ENCODE assay signal across 8 mouse cellular contexts in the genomic region with DNA sequence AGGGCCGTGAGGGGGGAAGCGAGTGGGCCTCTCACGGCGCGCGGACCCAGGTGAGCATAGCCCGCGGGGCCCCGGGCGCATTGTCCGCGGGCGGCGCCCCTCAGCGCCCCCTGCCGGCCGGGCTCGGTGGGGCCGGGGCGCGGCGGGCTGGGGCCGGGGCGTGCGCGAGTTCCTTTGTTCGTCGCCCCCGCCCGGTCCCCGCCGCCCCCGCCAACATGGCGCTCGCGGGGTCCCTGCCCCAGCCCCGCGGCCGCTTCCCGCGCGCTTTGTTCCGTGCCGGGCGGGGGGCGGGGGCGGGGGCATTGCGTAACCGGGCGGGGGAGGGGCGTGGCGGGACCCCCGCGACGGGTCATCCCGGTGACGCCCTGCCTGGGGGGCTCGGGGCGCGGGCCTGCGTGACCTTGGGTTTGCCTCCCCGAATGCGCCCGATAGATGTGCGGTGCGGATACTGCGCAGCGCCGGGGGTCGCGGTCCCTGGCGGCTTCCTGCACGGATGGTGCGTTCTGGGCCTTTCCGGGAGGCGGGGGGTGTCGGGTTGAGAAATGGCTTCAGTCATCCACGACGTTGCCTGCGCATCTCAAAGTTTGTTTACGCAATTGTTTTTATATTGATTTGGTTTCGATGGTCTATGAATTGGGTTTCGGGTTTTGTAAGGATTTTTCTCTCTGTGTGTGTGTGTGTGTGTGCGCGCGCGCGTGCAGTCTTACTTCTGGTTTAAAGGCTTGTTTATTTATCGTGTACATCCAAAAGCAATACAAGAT. TPM values are rescaled to one million over a fixed set of nuclear protein-coding genes. Genes with fewer than 3 reads are reported as not detected.
DNase-seq lines count a peak whose midpoint lies in the region; ATAC-seq and TF ChIP-seq lines count a peak whose summit lies in the region.

No protein-coding gene starts in this region.

- peak overlapping the region; percentile 97 for H3K9ac ChIP-seq in forebrain, embryonic 11.5 days (ENCODE audit: low read length)
- peak overlapping the region; percentile 79 for H3K9ac ChIP-seq in heart, postnatal 0 days (replicated peaks; ENCODE audit: low read depth, low read length)
- peak overlapping the region; percentile 70 for H3K9ac ChIP-seq in liver, embryonic 15.5 days
- peak overlapping the region; percentile 88 for H3K9ac ChIP-seq in stomach, embryonic 15.5 days

- H3K27me3 ChIP-seq in forebrain, embryonic 11.5 days (ENCODE audit: control insufficient read depth, insufficient read depth, low read length), result no peaks in the 10 kb centered on the region
- H3K27me3 ChIP-seq in heart, postnatal 0 days (ENCODE audit: control insufficient read depth, insufficient read depth, low read length), result no peaks in the 10 kb centered on the region
- peaks cover 24% of the 10 kb centered on the region for H3K27me3 ChIP-seq in liver, embryonic 15.5 days
- H3K27me3 ChIP-seq in stomach, embryonic 15.5 days (replicated peaks), result no peaks in the 10 kb centered on the region

- peak overlapping the region; percentile 60 for H3K4me2 ChIP-seq in forebrain, embryonic 11.5 days (ENCODE audit: low read depth, low read length, severe bottlenecking)
- peak overlapping the region; percentile 98 for H3K4me2 ChIP-seq in heart, postnatal 0 days (ENCODE audit: low read depth, low read length)
- H3K4me2 ChIP-seq in liver, embryonic 15.5 days, result peak overlapping the region; percentile 90
- H3K4me2 ChIP-seq in stomach, embryonic 15.5 days, result peak overlapping the region; percentile 95

- TF ChIP-seq CTCF in heart, postnatal 0 days (IDR thresholded peaks at IDR 0.05; ENCODE audit: low read depth), result peak; percentile 16; the same call in 1 of the 2 replicates

- DNase-seq in B cell, adult 2 months, result peak; percentile 80 to 81
- peak; percentile 53 to 70 for DNase-seq in adrenal gland, postnatal 36 days
- peak; percentile 84 for DNase-seq in forebrain, embryonic 11.5 days (ENCODE audit: low spot score)
- peak; percentile 18 for DNase-seq in heart, postnatal 0 days (ENCODE audit: low spot score)
- DNase-seq in kidney, postnatal 25 days, result peak; percentile 53 to 74
- DNase-seq in neural tube, embryonic 10.5 days (ENCODE audit: extremely low spot score, low spot score), result peak; percentile 83

- H3K4me1 ChIP-seq in forebrain, embryonic 11.5 days (replicated peaks; ENCODE audit: control insufficient read depth, insufficient read depth, low read length), result 0 out of 2 replicates have a peak, but pooled peaks cover 2% of the 10 kb centered on the region
- 0 out of 2 replicates have a peak, but pooled peaks cover 6% of the 10 kb centered on the region for H3K4me1 ChIP-seq in heart, postnatal 0 days (ENCODE audit: control insufficient read depth, insufficient read depth)
- peaks cover 29% of the 10 kb centered on the region for H3K4me1 ChIP-seq in liver, embryonic 15.5 days (replicated peaks)
- H3K4me1 ChIP-seq in stomach, embryonic 15.5 days, result peaks cover 10% of the 10 kb centered on the region

- H3K36me3 ChIP-seq in forebrain, embryonic 11.5 days (ENCODE audit: control insufficient read depth, insufficient read depth, low read length), result peaks cover 2% of the 10 kb centered on the region; the same call in 1 of the 2 replicates
- H3K36me3 ChIP-seq in heart, postnatal 0 days (replicated peaks; ENCODE audit: control insufficient read depth, insufficient read depth, low read length), result 0 out of 2 replicates have a peak, but pooled peaks cover 4% of the 10 kb centered on the region
- no peaks in the 10 kb centered on the region for H3K36me3 ChIP-seq in liver, embryonic 15.5 days (replicated peaks)
- no peaks in the 10 kb centered on the region for H3K36me3 ChIP-seq in stomach, embryonic 15.5 days

- peaks cover 11% of the 10 kb centered on the region; the same call in 1 of the 2 replicates for H3K9me3 ChIP-seq in forebrain, embryonic 11.5 days (ENCODE audit: control insufficient read depth, low read length)
- H3K9me3 ChIP-seq in heart, postnatal 0 days (replicated peaks; ENCODE audit: control insufficient read depth, low read length), result 0 out of 2 replicates have a peak, but pooled peaks cover 3% of the 10 kb centered on the region
- no peaks in the 10 kb centered on the region for H3K9me3 ChIP-seq in liver, embryonic 15.5 days (replicated peaks)
- H3K9me3 ChIP-seq in stomach, embryonic 15.5 days, result no peaks in the 10 kb centered on the region

- no peak for TF ChIP-seq EP300 in heart, postnatal 0 days (IDR thresholded peaks at IDR 0.05; ENCODE audit: low read depth)

- peak overlapping the region; percentile 85 for H3K4me3 ChIP-seq in forebrain, embryonic 11.5 days (ENCODE audit: low read depth, low read length)
- H3K4me3 ChIP-seq in heart, postnatal 0 days (ENCODE audit: low read depth, low read length), result peak overlapping the region; percentile 80
- H3K4me3 ChIP-seq in liver, embryonic 15.5 days (replicated peaks), result peak overlapping the region; percentile 77
- H3K4me3 ChIP-seq in stomach, embryonic 15.5 days (replicated peaks), result peak overlapping the region; percentile 73

- peak; percentile 84 for ATAC-seq in forebrain, embryonic 11.5 days (replicated peaks; ENCODE audit: low FRiP score)
- peak; percentile 79 for ATAC-seq in heart, postnatal 0 days (ENCODE audit: insufficient read depth, low read depth)
- ATAC-seq in liver, embryonic 15.5 days (ENCODE audit: insufficient read depth), result peak; percentile 80
- ATAC-seq in stomach, embryonic 15.5 days (ENCODE audit: insufficient read depth, low FRiP score, low read depth), result peak; percentile 14; the same call in 1 of the 2 replicates

- peak overlapping the region; percentile 76 for H3K27ac ChIP-seq in forebrain, embryonic 11.5 days (ENCODE audit: low read depth, low read length)
- peak overlapping the region; percentile 87 for H3K27ac ChIP-seq in heart, postnatal 0 days (ENCODE audit: low read depth)
- peak overlapping the region; percentile 79 for H3K27ac ChIP-seq in liver, embryonic 15.5 days (replicated peaks)
- H3K27ac ChIP-seq in stomach, embryonic 15.5 days, result peak overlapping the region; percentile 96

- 2% methylated on average over 55 of the region's 89 CpGs for WGBS in forebrain, embryonic 11.5 days
- 3% methylated on average over 54 of the region's 89 CpGs for WGBS in heart, postnatal 0 days
- 2% methylated on average over 42 of the region's 89 CpGs for WGBS in liver, embryonic 15.5 days (ENCODE audit: insufficient replicate concordance)
- under 1% methylated on average over 45 of the region's 89 CpGs for WGBS in stomach, embryonic 15.5 days

RNA-seq across cellular contexts. Expression of a gene that starts 0.5 kb away (rescaled TPM):
- total RNA-seq in adrenal gland, postnatal 36 days (2021), result 10 to 100 TPM; 73.0 to 80.7 TPM
- 110 and 111 TPM in 2 replicates for polyA plus RNA-seq in forebrain, embryonic 11.5 days (2014; fragmentation: Nextera tagmentation; extraction: Ambion mirVana)
- total RNA-seq in heart, postnatal 0 days (2014; rRNA removed; ENCODE audit: low replicate concordance), result 41.7 and 54.5 TPM in 2 replicates
- polyA plus RNA-seq in heart, postnatal 0 days (2015; fragmentation: Nextera tagmentation; extraction: Ambion mirVana), result 31.3 TPM in 2 replicates
- 9.2 and 10.7 TPM in 2 replicates for polyA plus RNA-seq in liver, embryonic 15.5 days (2015; fragmentation: Nextera tagmentation; extraction: Ambion mirVana)
- 67.9 and 69.4 TPM in 2 replicates for polyA plus RNA-seq in stomach, embryonic 15.5 days (2015; fragmentation: Nextera tagmentation; extraction: Ambion mirVana)

Comparison
In these comparisons a context has a peak if more than half of its experiments do, and no peak if none do; other contexts are left out.
1. Peak in every context shown above with its lines: DNase-seq, ATAC-seq, H3K4me3 ChIP-seq and H3K27ac ChIP-seq.
2. DNase-seq: peak in every context shown above with its lines; median percentile 84 in forebrain, embryonic 11.5 days; 83 in neural tube, embryonic 10.5 days; 80 in B cell, adult 2 months; 64 in kidney, postnatal 25 days; 62 in adrenal gland, postnatal 36 days; 18 in heart, postnatal 0 days.
3. ATAC-seq: peak in every context shown above with its lines; median percentile 84 in forebrain, embryonic 11.5 days; 80 in liver, embryonic 15.5 days; 79 in heart, postnatal 0 days; 14 in stomach, embryonic 15.5 days.